Mouse (Mus musculus) yolk sac, embryonic 10.5 days (tissue): ENCODE data around the gene Usp15.

ENCODE experiments used
- DNase-seq: peaks from one replicate; pipeline ENCODE4 v3.0.0-alpha.2; 2017; ENCODE audit warnings: low spot score

Gene Usp15

DNA sequence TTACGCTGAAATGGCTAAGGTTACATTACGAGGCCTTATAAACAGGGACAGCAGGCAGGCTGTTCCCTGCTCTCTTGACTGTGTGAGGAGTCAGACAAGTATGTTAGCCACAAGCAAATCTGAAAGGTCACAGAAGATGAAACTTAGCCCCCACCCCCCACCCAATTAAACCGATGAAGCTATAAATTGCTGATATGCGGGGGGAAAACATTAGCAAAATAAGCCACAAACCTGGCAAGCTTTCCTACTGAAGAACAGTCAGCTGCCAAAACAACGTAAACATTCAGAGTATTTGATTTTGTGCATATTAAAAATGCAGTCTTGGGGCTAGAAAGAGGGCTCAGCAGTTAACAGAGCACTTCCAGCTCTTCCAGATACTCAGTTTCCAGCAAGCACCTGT lies 88.7 kb downstream of the Usp15 start:
- DNase-seq, result no peak

DNA sequence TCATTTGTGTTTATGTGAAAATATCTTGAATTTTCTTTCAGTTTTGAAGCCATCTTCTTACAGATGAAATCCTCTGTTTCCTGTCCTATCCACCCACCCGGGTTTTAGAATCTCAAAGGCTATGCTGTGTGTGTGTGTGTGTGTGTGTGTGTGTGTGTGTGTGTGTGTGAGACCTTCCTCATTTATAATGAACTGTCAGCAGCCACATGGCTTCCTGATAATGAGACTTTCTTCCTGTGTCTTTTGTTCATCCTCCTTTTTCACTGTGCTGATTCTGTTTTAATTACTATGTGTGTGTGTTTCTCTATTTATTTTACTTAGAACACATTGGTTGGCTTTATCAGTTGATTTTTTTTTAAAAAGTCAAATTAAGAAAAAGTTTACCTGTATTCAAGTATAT lies 95.5 kb downstream of the Usp15 start:
- no peak for DNase-seq

DNA sequence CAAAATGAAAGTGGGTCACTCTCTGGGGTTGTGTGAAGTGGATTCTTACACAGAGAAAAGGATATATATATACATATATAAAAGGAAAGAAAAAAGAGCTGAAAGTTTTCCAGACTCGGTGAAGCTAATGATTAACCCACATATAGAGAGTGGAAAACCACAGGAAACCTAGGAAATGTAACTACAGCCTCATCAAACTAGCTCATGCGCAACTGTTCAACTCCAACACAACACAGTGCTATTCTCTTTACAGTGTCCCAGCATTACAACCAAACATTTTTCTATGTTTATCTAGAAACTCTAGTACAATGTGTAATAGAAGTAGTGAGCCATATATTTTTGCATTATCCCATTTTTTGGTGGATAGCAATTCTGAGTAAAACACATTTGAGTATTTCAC lies 96.2 kb downstream of the Usp15 start:
- no peak for DNase-seq

DNA sequence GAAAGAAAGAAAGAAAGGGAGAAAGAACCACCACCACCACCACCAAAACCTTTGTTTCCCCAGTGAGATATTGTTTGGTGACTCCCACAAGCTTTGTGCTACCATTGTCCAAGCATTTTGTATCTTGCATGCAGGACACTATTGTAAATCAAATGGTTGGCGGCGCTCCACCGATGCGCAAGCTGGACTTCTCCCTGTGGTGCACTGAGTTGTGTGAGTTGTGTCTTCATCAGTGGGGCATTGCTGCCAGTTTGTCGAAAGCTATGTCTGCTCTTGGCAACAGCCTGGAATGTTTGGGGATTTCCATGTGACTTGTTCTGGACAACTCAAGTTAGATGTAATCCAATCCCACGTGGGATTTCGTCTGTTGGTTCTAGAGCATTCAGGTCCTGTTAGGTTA lies 102.3 kb downstream of the Usp15 start:
- no peak for DNase-seq

DNA sequence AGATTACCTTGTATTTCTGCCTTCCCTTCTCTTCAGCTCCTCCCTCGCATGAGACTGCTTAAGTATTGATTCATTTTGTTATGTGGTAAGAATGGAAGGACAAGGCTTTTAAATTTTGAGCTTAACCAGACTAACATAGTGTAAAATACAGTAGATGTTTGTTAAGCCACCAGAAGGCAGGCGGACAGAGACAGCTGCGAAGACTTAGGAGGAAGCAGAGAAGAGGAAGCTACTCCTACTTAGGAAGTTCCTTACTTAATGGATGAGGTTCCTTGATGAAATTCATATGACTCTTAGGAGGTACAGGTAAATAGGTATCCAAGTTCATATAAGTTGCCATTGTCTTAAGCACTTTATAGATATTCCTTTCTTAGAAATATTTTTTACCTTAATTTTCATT lies 104.2 kb downstream of the Usp15 start:
- DNase-seq, result no peak

DNA sequence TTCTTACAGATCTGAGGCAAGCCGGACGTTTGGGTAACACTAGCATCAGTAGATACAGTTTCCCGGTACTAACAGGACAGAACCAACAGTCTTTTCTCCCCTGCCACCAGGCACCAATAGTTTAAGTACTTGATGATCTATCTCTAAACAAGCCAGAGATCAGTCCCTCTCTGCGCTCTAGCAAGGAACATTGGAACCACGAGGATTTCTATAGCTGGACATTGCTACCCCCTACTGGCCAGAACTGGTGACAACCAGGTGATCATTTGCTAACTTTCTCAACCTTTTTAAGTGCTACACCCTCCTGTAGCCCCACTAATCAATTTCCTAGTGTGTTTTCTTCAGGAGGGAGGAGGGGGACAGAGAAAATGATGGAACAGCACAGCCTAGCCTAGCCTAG lies 105.1 kb downstream of the Usp15 start:
- peak; percentile 59 for DNase-seq

DNA sequence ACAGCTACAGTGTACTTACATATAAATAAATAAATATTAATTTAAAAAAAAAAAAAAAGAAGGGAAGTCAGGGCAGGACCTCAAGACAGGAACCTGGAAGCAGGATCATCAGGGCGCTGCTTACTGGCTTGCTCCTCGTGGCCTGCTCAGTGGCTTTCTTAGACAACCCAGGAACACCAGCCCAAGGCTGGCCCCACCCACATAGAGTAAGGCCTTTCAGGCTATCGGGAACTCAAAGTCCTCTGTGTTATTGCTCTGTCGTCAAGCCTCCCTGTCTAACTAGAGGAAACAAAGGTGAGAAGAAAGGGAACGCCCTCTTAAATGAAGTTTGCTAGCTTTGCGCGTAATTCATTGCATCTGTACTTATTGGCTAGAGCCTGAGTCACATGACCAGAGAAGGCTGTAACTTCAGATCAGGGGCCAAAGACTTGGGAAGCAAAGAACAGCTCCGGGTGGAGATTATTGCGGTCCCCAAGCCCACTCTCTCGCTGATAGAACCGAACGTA lies 107.3 kb downstream of the Usp15 start:
- peak; percentile 20 for DNase-seq

DNA sequence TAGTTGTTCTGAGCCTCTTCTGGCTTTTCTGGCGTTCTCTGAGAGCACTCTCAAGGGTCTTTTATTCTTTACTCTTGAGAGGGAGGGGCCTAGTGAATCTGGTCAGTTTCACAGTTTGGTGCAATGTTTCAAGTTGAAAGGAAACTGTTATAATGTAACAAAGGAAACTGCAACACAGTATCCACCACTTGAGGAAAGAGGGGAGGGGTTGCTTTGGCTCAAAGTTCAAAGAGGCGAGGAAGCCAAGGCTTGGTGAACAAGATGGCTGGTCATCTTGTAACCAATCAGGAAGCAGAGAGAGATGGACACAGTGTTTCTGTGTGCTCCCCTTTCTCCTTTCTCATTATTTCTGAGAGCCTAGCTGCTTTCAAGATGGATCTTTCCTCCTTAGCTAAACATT lies 109.9 kb downstream of the Usp15 start:
- DNase-seq, result no peak

DNA sequence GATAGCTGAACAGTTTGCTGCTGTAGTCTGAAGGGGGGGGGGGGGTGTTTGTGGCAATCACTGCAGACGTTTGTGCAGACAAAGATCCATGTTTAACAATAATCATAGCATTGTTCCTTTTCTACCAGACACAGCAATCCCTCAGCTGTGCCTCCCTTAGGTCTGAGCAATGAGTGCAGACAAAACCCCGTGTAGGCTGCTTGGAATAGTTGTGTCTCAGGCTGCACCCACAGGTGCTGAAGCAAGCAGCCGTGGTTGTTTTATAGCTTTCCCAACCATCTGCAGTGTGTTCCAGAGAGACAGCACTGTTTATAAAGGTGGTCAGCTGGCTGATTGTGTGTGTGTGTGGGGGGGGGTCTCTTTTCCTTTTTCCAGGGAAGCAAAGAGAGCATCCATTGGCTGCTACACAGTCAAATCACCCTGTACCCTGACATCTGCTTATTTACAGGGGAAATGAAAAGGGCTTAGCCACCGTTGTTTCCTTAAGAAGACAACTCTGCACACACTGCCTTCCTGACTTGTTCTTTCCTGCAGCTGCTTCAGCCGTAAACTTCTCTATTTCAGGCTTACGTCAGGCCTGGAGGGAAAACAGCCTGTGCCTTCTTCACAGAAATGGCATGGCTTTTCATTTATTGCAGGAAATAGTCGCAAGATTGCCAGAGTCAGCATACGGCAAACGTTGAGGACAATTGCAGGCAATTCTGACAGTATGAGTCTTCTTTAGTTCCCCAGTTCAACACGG lies 111.7 kb downstream of the Usp15 start:
- no peak for DNase-seq

DNA sequence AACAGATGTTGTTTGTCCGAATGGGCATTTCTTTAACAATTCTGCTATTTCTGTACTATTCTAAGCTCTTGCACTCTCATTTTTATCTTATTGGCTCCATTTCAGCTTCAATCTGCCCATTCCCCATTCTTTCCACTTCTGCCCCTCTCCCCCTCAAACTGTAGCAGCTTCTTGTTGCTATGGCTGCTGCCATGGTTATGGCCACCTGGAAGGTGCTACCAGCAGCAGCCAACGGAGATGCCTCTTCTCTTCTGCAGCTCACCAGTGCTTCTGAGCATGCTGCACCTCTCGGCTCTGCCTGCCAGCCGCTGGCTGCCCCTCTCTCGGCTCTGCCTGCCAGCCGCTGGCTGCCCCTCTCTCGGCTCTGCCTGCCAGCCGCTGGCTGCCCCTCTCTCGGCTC lies 112.5 kb downstream of the Usp15 start:
- no peak for DNase-seq

DNA sequence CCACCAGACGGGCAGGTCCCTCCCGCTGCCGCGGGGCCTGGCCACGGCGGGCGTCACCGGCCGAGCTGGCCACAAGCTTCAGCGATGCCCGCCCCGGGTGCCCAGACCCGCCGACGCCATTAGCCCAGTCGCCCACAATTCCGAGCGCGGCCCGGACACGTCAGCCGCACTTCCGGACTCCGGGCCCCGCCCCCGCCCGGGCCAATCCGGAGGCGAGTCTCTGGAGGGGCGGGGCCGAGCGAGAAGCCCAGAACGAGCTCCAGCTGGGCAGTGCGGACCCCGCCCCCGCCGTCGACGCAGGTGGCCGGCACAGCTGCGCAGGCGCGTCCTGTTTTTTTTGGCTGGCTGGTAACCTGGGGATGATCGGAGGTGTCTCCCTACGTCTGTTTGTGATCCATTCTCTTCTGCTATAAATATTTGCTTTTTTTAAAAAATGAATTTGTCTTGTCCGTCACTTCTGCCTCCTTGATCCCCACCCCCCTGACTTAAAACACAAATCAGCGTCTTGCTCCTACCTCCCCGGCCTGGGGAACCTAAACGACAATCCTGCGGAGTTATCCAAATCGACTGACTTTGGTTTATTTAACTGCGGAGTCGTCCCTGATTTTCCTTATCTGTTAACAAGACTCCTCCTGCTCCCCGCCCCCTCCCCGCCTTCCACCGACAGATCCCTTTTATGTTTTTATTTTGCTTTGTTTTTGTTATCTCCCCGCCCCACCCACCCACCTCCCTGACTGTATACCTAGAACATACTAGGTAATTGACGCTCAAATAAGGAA lies 120.4 kb downstream of the Usp15 start, which contains the start of gene Mon2:
Gene Mon2 (minus strand): TSS at position 261 of the 779 bp plus-strand sequence.
- peak; percentile 92 for DNase-seq

DNA sequence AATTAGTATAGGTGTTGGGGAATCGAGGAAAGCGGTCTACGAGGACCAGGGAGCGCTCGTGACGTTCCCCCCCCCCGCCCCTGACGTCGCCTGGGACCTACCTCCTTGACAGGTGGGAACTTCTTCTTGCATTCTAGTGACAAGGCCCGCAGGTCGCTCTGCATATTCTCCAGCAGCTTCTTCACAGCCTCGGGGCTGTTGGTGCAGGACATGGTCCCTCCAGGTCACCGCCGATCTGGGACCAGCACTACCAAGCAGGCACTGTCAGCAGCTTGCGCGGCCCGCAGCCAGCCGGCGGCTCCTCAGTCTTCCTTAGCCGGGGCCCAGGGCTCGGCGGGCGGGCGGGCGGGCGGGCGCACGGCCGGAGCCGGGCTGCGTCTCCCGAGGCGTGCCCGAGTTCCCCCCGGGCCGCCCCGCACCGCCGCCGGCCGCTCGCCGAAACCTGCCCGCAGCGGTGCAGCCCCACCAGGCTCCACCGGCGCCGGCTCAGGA lies 121.0 kb downstream of the Usp15 start:
- peak; percentile 60 for DNase-seq

DNA sequence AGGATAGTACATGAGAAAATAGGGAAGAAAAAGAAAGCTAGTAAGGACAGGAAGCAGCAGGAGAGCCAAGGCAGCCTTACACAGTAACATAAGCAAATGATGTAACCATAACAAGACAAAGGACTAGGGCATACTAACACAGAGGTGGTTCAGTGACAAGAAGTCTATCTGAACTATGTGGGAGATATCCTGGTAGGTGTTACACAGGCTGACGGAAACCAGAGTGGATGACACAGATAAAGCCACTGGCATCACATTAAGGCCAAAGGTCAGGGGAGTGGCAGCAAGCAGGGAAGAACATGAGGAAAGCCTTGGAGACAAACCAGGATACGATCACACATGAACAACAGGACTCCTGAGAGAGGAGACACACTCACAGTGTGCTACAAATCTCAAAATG lies 124.8 kb downstream of the Usp15 start:
- DNase-seq, result no peak

DNA sequence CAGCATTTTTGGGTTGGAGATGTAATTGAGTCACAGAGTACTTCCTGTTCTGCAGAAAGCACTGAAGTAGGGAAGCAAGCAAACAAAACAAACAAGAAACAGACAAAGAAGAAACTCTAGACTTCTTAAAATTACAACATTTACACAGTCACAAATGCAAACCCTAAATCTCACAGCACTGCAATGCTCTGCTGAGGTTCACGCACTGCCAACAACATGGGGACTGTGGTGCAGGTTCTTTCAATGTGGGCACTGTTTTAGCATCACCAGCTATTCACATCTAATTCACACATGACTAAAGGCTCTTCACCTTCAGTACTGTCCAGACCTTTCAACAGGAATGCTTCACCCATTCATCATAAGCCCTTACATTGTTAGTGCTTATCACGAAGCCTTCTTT lies 133.8 kb downstream of the Usp15 start:
- no peak for DNase-seq

DNA sequence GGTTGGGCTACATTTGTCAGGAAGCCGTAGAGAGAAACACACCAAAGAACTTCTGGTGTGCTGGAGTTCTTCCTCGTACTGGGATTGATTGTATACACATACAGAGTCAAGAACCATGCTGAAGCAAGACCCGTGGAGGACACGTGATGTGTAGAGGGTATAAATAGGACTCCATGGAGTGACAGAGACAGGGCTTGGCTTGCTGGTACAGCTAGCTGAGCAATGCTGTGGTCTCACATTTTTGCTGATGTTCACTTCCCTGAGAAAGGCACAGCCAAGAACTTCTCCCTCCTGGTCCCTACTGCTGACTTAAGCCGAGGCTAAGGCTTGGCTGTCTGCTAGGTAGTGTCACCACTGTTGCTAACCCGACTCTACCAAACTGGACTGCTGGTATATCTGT lies 136.0 kb downstream of the Usp15 start:
- no peak for DNase-seq

DNA sequence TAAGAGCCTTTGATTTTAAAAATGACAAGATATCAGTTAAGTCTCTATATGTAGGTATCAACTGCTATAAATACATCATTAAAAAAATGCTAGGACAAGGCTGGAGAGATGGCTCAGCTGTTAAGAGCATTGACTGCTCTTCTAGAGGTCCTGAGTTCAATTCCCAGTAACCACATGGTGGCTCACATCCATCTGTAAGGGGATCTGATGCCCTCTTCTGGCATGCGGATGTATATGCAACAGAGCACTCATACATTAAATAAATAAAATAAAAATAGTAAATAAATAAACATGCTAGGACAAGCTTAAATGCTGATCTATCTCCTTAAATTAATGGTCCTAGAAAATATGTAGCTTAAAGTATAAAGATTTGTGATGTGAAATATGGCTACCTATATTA lies 139.7 kb downstream of the Usp15 start:
- no peak for DNase-seq

DNA sequence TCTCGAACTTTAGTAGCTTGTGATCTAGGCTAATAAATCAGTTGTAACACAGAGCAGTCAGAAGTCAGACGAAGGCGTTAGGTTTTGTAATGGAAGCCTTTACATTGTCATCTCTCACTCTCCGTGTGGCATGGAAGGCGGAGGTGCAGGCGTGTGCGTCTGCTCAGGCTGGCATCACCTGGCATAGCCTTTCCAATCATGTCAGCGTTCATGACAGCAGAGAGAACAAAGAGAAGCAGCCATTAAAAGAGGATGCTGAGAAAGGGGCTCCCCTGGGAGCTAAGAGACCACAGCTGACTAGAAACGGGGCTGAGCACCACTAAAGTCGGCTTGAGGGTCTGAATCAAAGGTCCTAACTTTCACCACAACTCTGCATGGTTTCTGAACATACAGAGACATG lies 140.3 kb downstream of the Usp15 start:
- DNase-seq, result no peak

DNA sequence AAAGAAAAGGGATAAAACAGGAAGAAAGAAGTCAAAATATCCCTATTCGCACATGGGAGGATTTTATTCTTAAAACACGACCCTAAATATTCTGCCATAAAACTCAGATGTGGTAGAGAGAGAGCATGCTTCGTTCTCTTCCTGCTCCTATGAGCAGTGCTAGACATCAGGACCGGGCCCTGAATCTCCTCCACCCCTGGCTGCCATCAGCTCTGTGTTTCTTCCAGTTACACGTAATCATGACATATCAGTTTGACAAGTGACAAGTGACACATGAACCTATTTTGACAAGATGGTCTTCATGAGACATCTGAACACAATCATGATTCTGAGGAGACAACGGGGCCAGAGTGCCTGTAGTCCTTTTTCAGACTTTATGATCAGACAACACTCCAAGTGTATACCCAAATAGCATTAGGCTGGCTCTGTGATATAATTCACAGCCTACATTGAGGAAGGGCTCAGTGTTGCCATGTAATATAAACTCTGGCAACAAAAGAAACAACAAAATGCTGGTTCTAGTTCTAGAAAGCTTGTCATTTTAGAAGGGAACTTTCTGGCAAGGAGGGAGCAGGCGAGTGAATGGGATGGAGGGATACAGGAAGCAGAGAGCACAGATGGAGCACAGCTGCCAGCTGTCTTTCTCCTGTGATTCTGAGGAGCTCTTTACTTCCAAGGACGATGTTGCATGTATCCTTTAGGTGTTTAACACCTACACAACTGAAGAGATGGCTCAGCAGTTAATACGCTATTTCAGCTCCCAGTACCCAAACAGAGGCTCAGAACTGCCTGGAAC lies 141.4 kb downstream of the Usp15 start:
- no peak for DNase-seq
